Mouse (Mus musculus) heart, embryonic 12.5 days (tissue): ENCODE measurements around the gene Gnat1. TPM values are rescaled to one million over a fixed set of nuclear protein-coding genes. Genes with fewer than 3 reads are reported as not detected.
A peak's percentile ranks its signal among the peaks of the same experiment; 100 is the strongest.

Source experiments
- ATAC-seq: fragments of 200-750 bp; cut with Nextera tagmentation; 2 replicates; pipeline ENCODE4 v1.8.0; 2017; ENCODE audit warnings: moderate TSS enrichment, moderate library complexity; ENCODE audit not compliant: insufficient number of reproducible peaks, low FRiP score
- H3K27ac ChIP-seq: fragments of 300-500 bp; sonication (generic); 2 replicates; pipeline ENCODE4 v1.5.1; 2016; ENCODE audit warnings: mild to moderate bottlenecking, moderate library complexity; ENCODE audit not compliant: poor library complexity, severe bottlenecking
- H3K27me3 ChIP-seq: fragments of 300-500 bp; sonication (generic); replicated peaks from 2 replicates; pipeline ENCODE4 v1.6.1; 2016; ENCODE audit warnings: mild to moderate bottlenecking, moderate library complexity
- H3K36me3 ChIP-seq: fragments of 300-500 bp; sonication (generic); 2 replicates; pipeline ENCODE4 v1.6.1; 2016; ENCODE audit warnings: mild to moderate bottlenecking, moderate library complexity
- H3K4me1 ChIP-seq: fragments of 300-500 bp; sonication (generic); replicated peaks from 2 replicates; pipeline ENCODE4 v1.6.1; 2016; ENCODE audit warnings: mild to moderate bottlenecking
- H3K4me2 ChIP-seq: fragments of 300-500 bp; sonication (generic); 2 replicates; pipeline ENCODE4 v1.6.1; 2016; ENCODE audit warnings: mild to moderate bottlenecking, moderate library complexity
- H3K4me3 ChIP-seq: fragments of 300-500 bp; sonication (generic); 2 replicates; pipeline ENCODE4 v1.5.1; 2016; ENCODE audit warnings: mild to moderate bottlenecking
- H3K9ac ChIP-seq: fragments of 300-500 bp; sonication (generic); 2 replicates; pipeline ENCODE4 v1.6.1; 2016; ENCODE audit warnings: mild to moderate bottlenecking, moderate library complexity
- H3K9me3 ChIP-seq: fragments of 300-500 bp; sonication (generic); replicated peaks from 2 replicates; pipeline ENCODE4 v1.6.1; 2016; ENCODE audit warnings: mild to moderate bottlenecking, moderate library complexity
- WGBS: fragments of 180-500 bp; shearing (Covaris S2); methylation state at CpG from one replicate; pipeline ENCODE4 v1.1.7; 2016; 5-methylcytosine and 5-hydroxymethylcytosine counted together
- polyA plus RNA-seq: library from polyadenylated mRNA; unstranded; fragments of >200 nt; fragmentation: Nextera tagmentation; extraction: Ambion mirVana; gene quantifications from 2 replicates; pipeline ENCODE4 v1.2.1, GENCODE M21; 2016

Gnat1 gene
- polyA plus RNA-seq, 1 experiment from 2014 or later, result 0.97 TPM

GRCm38 (mm10) chr9:107699376-107699980 is 20.0 kb upstream of the Gnat1 start:
- Histone ChIP-seq H3K4me3 (no peak overlapping the region), H3K4me1 (peaks cover 90% of the 10 kb centered on the region), H3K27me3 (no peaks in the 10 kb centered on the region), H3K36me3 (no peaks in the 10 kb centered on the region), H3K27ac (peak overlapping the region; percentile 57), H3K9ac (no peak overlapping the region), H3K9me3 (no peaks in the 10 kb centered on the region), H3K4me2 (peak overlapping the region; percentile 10; the same call in 1 of the 2 replicates)
- ATAC-seq, result no peak
- 15% methylated on average over 9 of the region's 9 CpGs for WGBS

- Histone ChIP-seq H3K4me1 (peaks cover 86% of the 10 kb centered on the region), H3K4me2 (peak overlapping the region; percentile 13; the same call in 1 of the 2 replicates)
Measured at GRCm38 (mm10) chr9:107698611-107699190, 19.2 kb upstream of the Gnat1 start.

GRCm38 (mm10) chr9:107697811-107698521 is 18.5 kb upstream of the Gnat1 start:
- Histone ChIP-seq H3K36me3 (no peaks in the 10 kb centered on the region), H3K27ac (no peak overlapping the region), H3K9ac (no peak overlapping the region), H3K4me3 (no peak overlapping the region), H3K27me3 (no peaks in the 10 kb centered on the region), H3K4me1 (peaks cover 86% of the 10 kb centered on the region), H3K9me3 (no peaks in the 10 kb centered on the region), H3K4me2 (no peak overlapping the region)
- 44% methylated on average over 14 of the region's 14 CpGs for WGBS
- no peak for ATAC-seq

More at GRCm38 (mm10) chr9:107698611-107699190, 19.2 kb upstream of the Gnat1 start:
- 22% methylated on average over 14 of the region's 14 CpGs for WGBS
- ATAC-seq, result no peak
- Histone ChIP-seq H3K4me3 (no peak overlapping the region), H3K36me3 (no peaks in the 10 kb centered on the region), H3K9ac (no peak overlapping the region), H3K27ac (no peak overlapping the region), H3K27me3 (no peaks in the 10 kb centered on the region), H3K9me3 (no peaks in the 10 kb centered on the region)

- no peaks in the 10 kb centered on the region for H3K27me3 ChIP-seq
- no peak overlapping the region for H3K27ac ChIP-seq
- H3K9me3 ChIP-seq, result no peaks in the 10 kb centered on the region
- no peak; the same call in 1 of the 2 replicates for ATAC-seq
- peaks cover 83% of the 10 kb centered on the region for H3K4me1 ChIP-seq
- no peak overlapping the region for H3K9ac ChIP-seq
- no peak overlapping the region for H3K4me2 ChIP-seq
- H3K36me3 ChIP-seq, result no peaks in the 10 kb centered on the region
- H3K4me3 ChIP-seq, result no peak overlapping the region
- WGBS, result 50% methylated on average over 9 of the region's 9 CpGs
Measured at GRCm38 (mm10) chr9:107696845-107697610, 17.5 kb upstream of the Gnat1 start.

- Histone ChIP-seq H3K27me3 (no peaks in the 10 kb centered on the region), H3K9ac (no peak overlapping the region), H3K4me1 (peaks cover 79% of the 10 kb centered on the region), H3K4me2 (no peak overlapping the region), H3K36me3 (peaks cover 4% of the 10 kb centered on the region; the same call in 1 of the 2 replicates), H3K27ac (no peak overlapping the region), H3K9me3 (no peaks in the 10 kb centered on the region), H3K4me3 (no peak overlapping the region)
- ATAC-seq, result no peak
- WGBS, result 40% methylated on average over 6 of the region's 6 CpGs
Measured at GRCm38 (mm10) chr9:107696106-107696479, 16.6 kb upstream of the Gnat1 start.

- Histone ChIP-seq H3K4me2 (no peak overlapping the region), H3K9ac (no peak overlapping the region), H3K9me3 (no peaks in the 10 kb centered on the region), H3K4me3 (no peak overlapping the region), H3K4me1 (peaks cover 75% of the 10 kb centered on the region), H3K36me3 (peaks cover 4% of the 10 kb centered on the region; the same call in 1 of the 2 replicates), H3K27ac (no peak overlapping the region), H3K27me3 (no peaks in the 10 kb centered on the region)
- WGBS, result 76% methylated on average over 12 of the region's 12 CpGs
- no peak for ATAC-seq
Measured at GRCm38 (mm10) chr9:107695441-107696105, 16.1 kb upstream of the Gnat1 start.

- Histone ChIP-seq H3K4me3 (no peak overlapping the region), H3K27ac (no peak overlapping the region), H3K9me3 (no peaks in the 10 kb centered on the region), H3K27me3 (no peaks in the 10 kb centered on the region), H3K36me3 (peaks cover 4% of the 10 kb centered on the region; the same call in 1 of the 2 replicates), H3K4me1 (peaks cover 65% of the 10 kb centered on the region), H3K9ac (no peak overlapping the region), H3K4me2 (no peak overlapping the region)
- ATAC-seq, result no peak
- WGBS, result 68% methylated on average over 7 of the region's 7 CpGs
Measured at GRCm38 (mm10) chr9:107694627-107695026, 15.1 kb upstream of the Gnat1 start.

GRCm38 (mm10) chr9:107693433-107693987 is 14.0 kb upstream of the Gnat1 start:
- WGBS, result 60% methylated on average over 4 of the region's 4 CpGs
- no peaks in the 10 kb centered on the region for H3K9me3 ChIP-seq
- no peak overlapping the region for H3K27ac ChIP-seq
- no peak overlapping the region for H3K4me2 ChIP-seq
- no peak overlapping the region for H3K9ac ChIP-seq
- H3K4me1 ChIP-seq, result peaks cover 54% of the 10 kb centered on the region
- H3K4me3 ChIP-seq, result no peak overlapping the region
- H3K36me3 ChIP-seq, result peaks cover 4% of the 10 kb centered on the region; the same call in 1 of the 2 replicates
- H3K27me3 ChIP-seq, result no peaks in the 10 kb centered on the region
- ATAC-seq, result no peak

- Histone ChIP-seq H3K27me3 (no peaks in the 10 kb centered on the region), H3K9ac (no peak overlapping the region), H3K4me3 (no peak overlapping the region), H3K4me1 (peaks cover 47% of the 10 kb centered on the region), H3K4me2 (no peak overlapping the region), H3K9me3 (no peaks in the 10 kb centered on the region), H3K36me3 (peaks cover 4% of the 10 kb centered on the region; the same call in 1 of the 2 replicates), H3K27ac (no peak overlapping the region)
- no peak for ATAC-seq
- 71% methylated on average over 5 of the region's 5 CpGs for WGBS
Measured at GRCm38 (mm10) chr9:107692785-107693184, 13.3 kb upstream of the Gnat1 start.

GRCm38 (mm10) chr9:107690391-107690790 is 10.9 kb upstream of the Gnat1 start:
- WGBS, result 74% methylated on average over 8 of the region's 8 CpGs
- peaks cover 38% of the 10 kb centered on the region for H3K4me1 ChIP-seq
- H3K4me3 ChIP-seq, result no peak overlapping the region
- no peaks in the 10 kb centered on the region for H3K27me3 ChIP-seq
- peaks cover 4% of the 10 kb centered on the region; the same call in 1 of the 2 replicates for H3K36me3 ChIP-seq
- H3K4me2 ChIP-seq, result no peak overlapping the region
- H3K9me3 ChIP-seq, result no peaks in the 10 kb centered on the region
- no peak for ATAC-seq
- H3K27ac ChIP-seq, result no peak overlapping the region
- H3K9ac ChIP-seq, result no peak overlapping the region
